In the genomic region with DNA sequence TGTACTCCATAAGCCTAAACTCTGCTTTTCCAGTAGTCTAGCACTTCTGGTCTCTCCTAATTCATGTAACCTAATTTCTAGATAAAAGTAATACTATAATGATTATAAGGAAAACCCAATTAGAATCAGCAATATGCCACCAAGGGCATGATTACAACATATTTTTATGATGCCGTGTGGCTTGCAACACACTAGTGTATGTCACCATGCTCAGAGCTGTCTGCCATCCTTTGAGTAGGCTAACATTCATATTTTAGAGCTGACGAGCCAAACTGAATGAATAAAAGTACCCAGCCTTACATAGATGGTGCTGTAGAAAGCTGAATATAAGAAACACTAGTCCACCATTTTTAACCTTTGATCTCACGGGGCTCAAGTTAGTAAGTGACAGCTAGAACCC, we compare ENCODE assay signal across 27 mouse cellular contexts.
"Had no signal": no experiment of that assay in that cellular context is flagged by ENCODE, and none has a peak within 500 bp of the region (broad histone marks: within the 10 kb centered on the region; RNA-seq: fewer than 3 reads in every experiment).

No protein-coding gene starts in this region.

- H3K9me3 ChIP-seq: liver, embryonic 15.5 days had no signal

- DNase-seq: gastrocnemius, postnatal 14 days; gastrocnemius, postnatal 36 days; heart, adult 18-20 months; heart, postnatal 10 days; heart, postnatal 4 days; kidney, adult 11 months; kidney, adult 2 months; kidney, adult 9 months; kidney, postnatal 14 days; kidney, postnatal 36 days; layer of hippocampus, adult 9-11 months; layer of hippocampus, postnatal 36 days; left cerebral cortex, postnatal 4 days; liver; liver, embryonic 13.5 days had no signal

- H3K4me2 ChIP-seq: heart, embryonic 12.5 days; hindbrain, embryonic 12.5 days; hindbrain, embryonic 14.5 days; kidney, embryonic 15.5 days; limb, embryonic 12.5 days; liver, embryonic 11.5 days; liver, embryonic 13.5 days; liver, embryonic 15.5 days had no signal

- H3K27ac ChIP-seq: heart, embryonic 10.5 days; hindbrain, embryonic 10.5 days; hindbrain, embryonic 12.5 days; hindbrain, embryonic 14.5 days; kidney, embryonic 15.5 days; kidney, postnatal 0 days; limb, embryonic 12.5 days; liver, embryonic 13.5 days; liver, embryonic 15.5 days had no signal

- ATAC-seq: hindbrain, embryonic 16.5 days; inflammation-experienced regulatory T-cells, adult 6 months had no signal

- H3K9ac ChIP-seq: heart, embryonic 12.5 days; hindbrain, embryonic 12.5 days; hindbrain, embryonic 14.5 days; kidney, embryonic 15.5 days; limb, embryonic 12.5 days; liver, embryonic 13.5 days; liver, embryonic 15.5 days had no signal

- H3K36me3 ChIP-seq: heart, embryonic 10.5 days; heart, embryonic 12.5 days; hindbrain, embryonic 10.5 days; hindbrain, embryonic 12.5 days; kidney, embryonic 15.5 days; liver, embryonic 13.5 days; liver, embryonic 15.5 days had no signal

- H3K27me3 ChIP-seq: heart, embryonic 12.5 days; hindbrain, embryonic 12.5 days; kidney, embryonic 15.5 days; limb, embryonic 12.5 days; liver, embryonic 13.5 days; liver, embryonic 15.5 days had no signal

- H3K4me1 ChIP-seq: heart, embryonic 10.5 days; heart, embryonic 12.5 days; hindbrain, embryonic 10.5 days; hindbrain, embryonic 12.5 days; limb, embryonic 12.5 days; liver, embryonic 13.5 days; liver, embryonic 15.5 days had no signal

- H3K4me3 ChIP-seq: heart, embryonic 10.5 days; heart, embryonic 12.5 days; hindbrain, embryonic 10.5 days; hindbrain, embryonic 12.5 days; kidney, embryonic 15.5 days; limb, embryonic 12.5 days; liver, embryonic 13.5 days; liver, embryonic 15.5 days had no signal
